Mouse (Mus musculus) G1E (cell line): Measurements from ENCODE around the gene Amotl2.

Experiments used
- CTCF ChIP-seq: IDR thresholded peaks from 2 replicates; pipeline ENCODE4 v1.5.1; 2012; ENCODE audit warnings: low read depth, low read length, inconsistent platforms, mixed read lengths
- GATA1 ChIP-seq: IDR thresholded peaks from 2 replicates; pipeline ENCODE4 v1.6.1; 2012; ENCODE audit warnings: borderline replicate concordance, low read length, inconsistent platforms, mixed read lengths
- POLR2AphosphoS5 ChIP-seq: IDR thresholded peaks from 2 replicates; pipeline ENCODE4 v1.6.1; 2012; ENCODE audit warnings: low read depth, low read length, inconsistent platforms; ENCODE audit not compliant: insufficient replicate concordance
- TAL1 ChIP-seq: conservative IDR thresholded peaks from 2 replicates; pipeline ENCODE4 v1.6.1; 2012; ENCODE audit warnings: low read depth, low read length, inconsistent platforms, mixed read lengths

DNA sequence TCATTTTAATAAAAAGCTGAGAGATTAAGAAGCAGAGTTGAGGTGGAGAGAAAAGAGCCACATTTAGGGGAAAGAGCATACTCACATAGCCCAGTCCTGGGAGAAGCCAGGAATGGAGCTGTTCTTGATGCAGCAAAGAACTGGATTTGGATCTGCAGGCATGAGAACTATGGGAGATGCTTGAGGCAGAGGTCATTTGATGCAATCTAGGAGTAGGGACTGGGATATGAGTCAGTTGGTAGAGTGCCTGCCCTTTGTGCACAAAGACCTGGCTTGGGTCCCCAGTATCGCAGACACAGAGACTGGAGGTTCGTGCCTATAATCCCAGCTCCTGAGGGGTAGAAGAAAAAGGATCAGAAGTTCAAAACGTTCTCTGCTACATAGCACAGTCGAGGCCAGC lies 38.7 kb downstream of the Amotl2 start:
- TF ChIP-seq CTCF (no peak), GATA1 (no peak), TAL1 (no peak), POLR2AphosphoS5 (no peak)
